Mouse (Mus musculus) c-Kit-negative CD71-positive TER-119-positive erythroid progenitor cells, embryonic 14.5 days (primary cell): ENCODE data around the gene Rnf186.
"Not testable (repeated sequence)": the region's sequence is repeated elsewhere in the genome, so short reads cannot be mapped to it uniquely, and the experiment has no call there.

Experiments used
- DNase-seq: peaks from one replicate; pipeline ENCODE4 v3.0.0-alpha.2; 2013; ENCODE audit warnings: low read depth, low spot score

Rnf186 gene

DNA sequence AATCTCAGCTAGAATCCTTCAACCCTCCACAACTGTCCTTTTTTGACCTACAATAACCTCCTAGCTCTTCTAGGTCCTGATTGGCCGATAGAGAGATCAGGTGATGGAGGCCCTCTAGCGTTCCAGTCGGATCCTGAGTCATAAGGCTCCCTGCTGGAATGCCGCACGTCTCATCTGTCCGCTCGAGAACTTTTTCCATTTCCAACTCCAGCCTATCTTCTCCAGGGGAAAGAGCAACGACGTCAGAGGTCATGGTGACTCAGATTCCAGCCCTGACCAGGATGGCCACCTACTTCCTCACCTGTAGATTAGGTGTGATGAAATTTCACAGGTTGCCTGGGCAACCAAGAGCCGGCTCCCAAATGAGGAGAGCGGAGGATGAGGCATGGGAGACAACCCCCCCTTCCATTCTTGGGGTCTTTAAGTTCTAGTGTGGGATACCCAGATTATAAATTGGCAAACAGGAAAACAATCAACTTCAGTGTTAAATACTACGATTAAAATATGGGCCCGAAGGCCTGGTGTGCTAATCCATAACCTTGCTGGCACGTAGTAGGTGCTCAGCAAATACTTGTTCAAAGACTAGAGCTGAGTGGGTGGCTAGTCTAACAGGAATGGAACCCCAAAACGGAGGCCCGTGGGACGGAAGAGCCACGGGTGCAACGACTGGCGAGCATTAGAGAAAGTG is 5.4 kb downstream of the Rnf186 start:
- DNase-seq: no peak

- DNase-seq: peak; percentile 32
Measured at GRCm38 (mm10) chr4:138972827-138973718, 6.2 kb downstream of the Rnf186 start, which contains the start of gene Tmco4. TSS of gene Tmco4 (plus strand) at chr4:138972888.

DNA sequence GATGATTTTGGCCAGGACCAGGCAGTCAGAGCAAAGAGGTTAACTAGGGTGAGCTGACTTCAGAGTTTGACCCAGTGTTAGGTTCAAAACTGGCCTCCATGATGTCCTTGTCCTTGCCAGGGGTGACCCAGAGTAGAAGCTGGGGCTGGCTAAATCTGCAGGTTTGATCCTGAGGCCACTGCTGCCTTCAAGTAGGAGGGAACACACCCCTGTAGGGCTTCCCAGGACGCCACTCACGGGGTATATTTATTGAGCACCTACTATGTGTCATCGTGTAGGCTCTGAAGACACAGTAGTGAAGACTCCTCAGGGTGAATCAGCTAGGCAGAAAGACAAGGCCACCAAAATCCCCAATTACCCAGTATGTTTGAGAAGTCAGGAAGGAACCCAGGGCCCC is 6.8 kb downstream of the Rnf186 start:
- no peak for DNase-seq

GRCm38 (mm10) chr4:138974540-138974939 is 7.6 kb downstream of the Rnf186 start:
- DNase-seq: not testable (repeated sequence)

DNA sequence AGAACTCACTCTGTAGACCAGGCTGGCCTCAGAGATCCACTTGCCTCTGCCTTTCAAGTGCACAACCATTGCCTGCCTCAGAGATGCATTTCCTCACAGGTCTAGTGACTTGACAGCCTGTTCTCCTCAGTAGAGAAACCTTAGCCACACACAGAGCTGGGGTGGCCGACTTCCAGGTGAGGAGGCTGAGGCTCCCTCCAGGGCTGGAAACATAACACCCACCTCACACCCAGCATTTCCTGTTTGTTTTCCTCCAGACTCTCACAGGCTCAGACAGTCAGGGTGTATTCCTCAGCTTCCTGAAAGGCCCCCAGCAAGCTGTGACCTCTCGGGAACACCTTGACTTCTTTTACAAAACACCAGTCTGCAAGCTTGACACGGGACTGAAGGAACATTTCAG is 8.3 kb downstream of the Rnf186 start:
- no peak for DNase-seq

DNA sequence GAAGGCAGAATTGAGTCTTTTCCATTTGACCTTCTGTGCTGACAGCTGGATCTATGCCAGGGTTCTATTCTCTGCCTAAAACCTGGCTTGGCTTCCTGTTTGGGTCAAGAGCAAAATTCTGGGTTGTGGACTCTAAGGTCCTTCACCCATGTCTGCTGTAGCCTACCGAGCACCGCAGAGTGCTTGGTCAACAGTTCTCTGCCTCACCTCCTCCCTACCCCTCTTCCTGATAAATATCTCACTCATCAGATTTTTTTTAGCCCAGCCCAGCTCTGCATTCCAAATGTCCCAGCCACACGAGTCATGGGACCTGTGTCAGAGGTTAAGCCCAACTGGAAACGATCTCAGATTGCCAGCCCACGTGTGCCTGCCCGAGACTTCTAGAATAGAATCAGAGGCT is 9.1 kb downstream of the Rnf186 start:
- no peak for DNase-seq

- DNase-seq: no peak
Measured at GRCm38 (mm10) chr4:138980021-138980420, 13.1 kb downstream of the Rnf186 start.

DNA sequence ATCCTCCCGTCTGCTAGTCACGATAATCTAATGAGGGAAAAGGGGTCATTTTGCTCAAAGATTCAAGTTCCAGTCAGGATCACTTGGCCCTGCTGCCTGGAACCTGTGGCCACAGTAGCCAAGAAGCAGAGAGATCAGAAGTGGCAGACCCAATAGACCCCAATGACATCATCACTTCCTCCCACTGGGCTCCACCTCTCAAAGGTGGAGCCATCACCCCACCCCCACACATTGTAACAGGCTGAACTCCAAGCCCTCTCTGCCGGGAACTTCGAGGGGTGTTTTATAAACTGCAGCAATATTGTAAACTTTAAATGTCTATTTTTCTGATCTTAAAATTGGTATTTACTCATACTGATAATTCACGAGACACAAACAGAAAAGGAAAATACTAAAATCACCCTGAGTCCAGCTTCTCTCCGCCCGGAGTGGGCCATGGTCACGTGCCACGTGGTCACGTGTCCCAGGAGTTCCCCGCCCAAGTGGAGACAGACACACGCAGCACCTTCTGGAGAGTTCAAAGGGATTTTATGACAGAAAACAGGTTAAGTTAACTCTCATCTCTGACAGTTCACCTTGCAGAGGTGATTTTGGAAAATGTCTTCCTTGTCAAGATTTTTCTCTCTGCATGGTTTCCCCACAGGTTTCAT is 14.0 kb downstream of the Rnf186 start:
- DNase-seq: no peak

DNA sequence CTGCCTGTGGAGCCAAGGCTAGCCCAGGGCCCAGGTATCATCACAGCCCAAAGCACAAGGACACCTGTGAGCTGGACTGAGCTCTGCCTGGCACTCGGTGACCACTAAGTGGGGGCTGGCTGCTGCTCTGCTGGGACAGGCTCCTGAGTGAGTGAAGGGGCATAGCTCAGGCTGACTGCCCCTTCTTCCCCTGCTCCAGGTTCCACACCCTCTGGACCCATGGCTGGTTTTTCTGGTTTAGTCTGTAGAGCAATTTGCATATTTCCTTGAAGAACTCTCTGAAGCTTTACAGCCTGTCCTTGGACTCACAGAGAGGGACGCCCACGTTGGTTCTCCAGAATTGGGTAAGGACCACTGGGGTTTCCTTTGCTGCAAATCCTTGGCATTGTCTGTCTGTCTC is 16.5 kb downstream of the Rnf186 start:
- DNase-seq: no peak

DNA sequence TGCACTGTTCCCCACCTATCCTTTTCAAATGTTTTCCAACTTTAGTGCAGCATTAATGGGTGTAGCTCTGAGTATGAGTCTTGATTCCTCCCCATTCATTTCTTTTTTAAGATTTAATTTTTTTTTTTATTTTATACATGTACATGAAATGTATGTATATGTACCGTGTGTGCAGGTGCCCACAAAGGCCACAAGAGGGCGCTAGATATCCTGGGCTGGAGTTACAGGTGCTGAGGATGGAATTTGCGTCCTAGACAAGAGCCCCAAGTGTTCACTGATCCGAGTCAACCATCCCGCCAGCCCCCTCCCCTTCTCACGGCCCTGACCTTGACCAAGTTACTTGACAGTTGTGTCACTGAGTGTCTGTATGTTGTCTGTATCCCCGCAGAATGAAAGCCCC is 17.8 kb downstream of the Rnf186 start:
- DNase-seq: no peak

DNA sequence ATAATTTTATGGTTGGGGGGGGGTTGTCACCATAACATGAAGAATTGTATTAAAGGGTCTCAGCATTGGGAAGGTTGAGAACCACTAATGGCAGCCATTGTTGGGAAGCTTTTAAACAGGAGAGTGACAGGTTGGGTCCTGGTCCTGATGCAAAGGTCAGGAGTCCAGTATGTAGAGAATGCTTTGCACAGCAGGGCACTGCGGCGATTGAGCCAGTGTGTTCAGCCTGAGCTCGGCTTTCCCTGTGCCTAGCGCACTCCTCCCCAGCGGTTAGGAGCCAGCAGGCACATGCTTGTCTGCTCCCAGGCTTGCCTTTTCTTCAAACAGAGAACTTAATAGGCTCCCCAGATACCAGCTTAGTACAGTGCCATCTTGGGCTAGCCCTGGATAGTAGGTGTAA is 19.4 kb downstream of the Rnf186 start:
- DNase-seq: no peak

GRCm38 (mm10) chr4:138994389-138994788 is 27.5 kb downstream of the Rnf186 start:
- DNase-seq: no peak

DNA sequence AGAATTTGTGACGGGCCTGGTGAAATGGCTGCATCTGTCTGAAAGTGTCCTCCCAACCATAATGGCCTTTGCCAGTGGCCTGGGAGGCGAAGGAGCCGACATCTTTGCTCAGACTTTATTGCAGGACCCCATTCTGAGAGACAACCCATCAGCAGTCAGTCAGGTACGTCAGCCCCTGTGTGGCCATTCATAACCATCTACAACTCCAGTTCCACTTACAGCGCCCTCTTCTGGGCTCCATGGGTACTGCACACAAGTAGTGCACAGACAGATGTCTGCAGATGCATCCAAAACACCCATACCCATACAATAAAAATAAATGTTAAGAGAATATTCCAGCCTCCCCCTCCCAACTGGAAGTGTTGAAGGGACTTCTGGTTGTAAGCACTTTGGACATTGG is 29.5 kb downstream of the Rnf186 start:
- DNase-seq: no peak

DNA sequence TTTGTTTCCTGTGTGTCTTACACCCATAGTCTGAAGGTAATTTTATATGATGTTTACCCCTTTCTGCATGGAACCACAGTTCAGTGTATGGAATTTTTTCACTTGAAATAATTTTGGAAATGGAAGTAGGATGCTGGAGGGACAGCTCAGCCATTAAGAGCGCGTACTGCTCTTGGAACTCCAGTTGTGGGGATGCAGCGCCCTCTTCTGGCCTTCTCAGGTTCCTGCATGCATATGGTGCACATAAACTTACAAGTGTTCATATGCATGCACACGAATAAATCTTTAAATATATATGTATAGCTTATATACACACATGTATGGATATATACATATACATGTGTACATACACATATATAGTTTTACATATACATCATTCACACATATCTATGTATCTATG is 30.2 kb downstream of the Rnf186 start:
- no peak for DNase-seq

DNA sequence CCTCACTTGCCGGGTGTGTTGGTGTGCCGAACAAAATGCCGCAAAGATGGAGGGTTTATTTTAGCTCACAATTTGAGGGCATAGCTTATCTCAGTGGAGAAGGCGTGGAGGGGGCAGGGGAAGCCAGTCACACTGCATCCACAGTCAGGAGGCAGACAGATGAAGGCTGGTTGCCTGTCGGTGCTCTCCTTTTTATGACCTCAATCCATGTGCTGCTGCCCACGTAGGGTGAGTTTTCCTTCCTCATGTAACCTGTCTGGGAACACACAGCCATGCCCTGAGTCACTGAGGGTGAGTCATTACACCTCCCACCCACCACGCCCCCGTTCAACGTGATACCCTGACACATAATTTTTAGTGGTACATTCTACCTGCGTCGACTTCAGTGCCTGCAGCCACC is 31.7 kb downstream of the Rnf186 start:
- no peak for DNase-seq

DNA sequence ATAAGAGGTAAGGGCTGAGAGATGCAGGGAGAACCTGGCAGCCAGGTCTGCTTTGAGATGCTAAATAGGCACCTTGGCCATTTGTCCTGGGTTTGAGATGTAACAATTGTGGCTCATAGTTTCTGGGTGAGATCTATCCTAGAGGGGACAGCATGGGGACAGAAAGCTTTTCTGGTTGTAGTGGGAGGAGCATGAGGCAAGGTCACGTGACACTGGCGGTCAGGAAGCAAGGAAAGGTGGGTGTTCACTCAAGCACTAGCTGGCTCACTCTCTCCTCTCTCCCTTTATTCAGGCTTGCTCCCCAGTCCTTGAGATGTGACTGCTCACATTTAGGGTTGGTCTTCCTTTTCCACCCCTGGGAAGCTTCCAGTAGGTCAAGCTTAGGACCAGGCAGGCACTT is 34.1 kb downstream of the Rnf186 start:
- no peak for DNase-seq

DNA sequence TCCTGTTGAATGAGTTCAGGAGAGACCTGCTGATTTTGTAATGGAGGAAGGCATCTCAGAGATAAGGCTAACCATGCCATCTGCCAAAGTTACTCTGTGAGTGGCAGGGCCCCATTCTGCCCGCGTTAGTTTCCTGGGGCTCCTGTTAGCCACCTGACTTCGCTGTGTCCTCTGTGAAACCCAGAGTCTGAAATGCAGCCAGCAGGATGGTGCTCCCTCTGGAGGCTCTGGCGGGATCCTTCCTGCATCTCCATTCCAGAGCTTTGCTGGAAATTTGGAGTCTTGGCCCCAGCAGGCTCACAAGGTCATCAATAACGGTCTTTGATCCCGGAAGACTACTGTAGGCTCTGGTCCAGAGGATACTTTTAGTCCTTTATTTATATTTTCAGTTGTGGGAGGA is 34.5 kb downstream of the Rnf186 start:
- no peak for DNase-seq

DNA sequence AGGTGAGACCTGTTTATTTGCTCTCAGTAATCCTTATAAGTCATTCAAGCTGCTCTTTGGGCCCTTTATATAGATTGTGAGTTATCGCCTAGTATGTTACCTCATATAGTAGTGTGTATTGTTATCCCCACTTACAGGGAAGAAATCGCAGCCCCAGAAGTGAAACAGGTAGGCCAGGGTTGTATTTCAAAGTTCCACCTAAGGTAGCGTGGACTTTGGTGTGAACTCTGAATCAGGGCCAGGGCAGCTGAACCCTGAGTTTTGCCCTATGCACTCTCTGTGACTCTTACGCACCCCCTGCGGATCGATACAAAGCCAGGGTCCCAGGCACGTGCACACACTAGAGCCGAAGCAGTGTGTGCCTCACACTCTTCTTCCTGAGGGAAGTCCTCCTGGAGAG is 37.2 kb downstream of the Rnf186 start:
- no peak for DNase-seq

DNA sequence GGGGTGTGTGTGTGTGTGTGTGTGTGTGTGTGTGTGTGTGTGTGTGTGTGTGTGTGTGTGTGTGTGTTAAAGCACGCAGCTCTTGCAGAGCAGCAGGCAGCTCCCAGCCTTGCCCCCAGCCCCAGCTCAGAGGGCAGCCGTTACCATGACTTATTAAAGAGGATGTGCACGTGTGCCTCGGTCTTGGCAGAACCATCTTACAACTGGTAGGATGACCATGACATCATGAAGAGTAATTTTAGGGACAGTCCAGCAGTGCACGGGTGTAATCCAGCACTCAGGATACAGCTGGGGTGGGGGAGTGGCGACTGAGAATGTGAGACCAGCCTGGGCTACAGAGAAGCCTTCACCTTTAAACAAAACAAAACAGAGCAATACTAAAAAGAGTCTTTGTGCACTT is 38.3 kb downstream of the Rnf186 start:
- no peak for DNase-seq

DNA sequence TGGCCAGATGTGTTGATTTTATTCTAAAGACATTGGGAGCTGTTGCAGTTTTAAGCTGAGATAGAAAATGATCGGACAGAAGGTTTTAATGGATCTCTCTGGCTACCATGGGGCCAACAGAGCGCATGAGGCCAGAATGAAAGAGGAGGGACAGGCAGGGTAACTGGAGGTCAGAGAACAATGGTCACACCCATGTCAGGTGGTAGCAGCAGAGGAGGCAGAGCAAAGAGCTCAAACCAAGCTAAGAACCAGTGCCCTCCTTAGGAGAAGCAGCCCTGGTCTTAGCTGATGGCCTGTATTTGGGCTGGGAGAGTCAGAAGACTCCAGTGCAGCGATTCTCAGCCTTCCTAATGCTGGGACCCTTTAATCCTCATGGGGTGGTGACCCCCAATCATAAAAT is 40.4 kb downstream of the Rnf186 start:
- no peak for DNase-seq

- DNase-seq: no peak
Measured at GRCm38 (mm10) chr4:139007981-139008536, 41.1 kb downstream of the Rnf186 start.

GRCm38 (mm10) chr4:139011201-139011702 is 44.3 kb downstream of the Rnf186 start:
- no peak for DNase-seq
